Mouse (Mus musculus): Measurements from ENCODE around the gene Hsh2d.

Hsh2d gene

DNA sequence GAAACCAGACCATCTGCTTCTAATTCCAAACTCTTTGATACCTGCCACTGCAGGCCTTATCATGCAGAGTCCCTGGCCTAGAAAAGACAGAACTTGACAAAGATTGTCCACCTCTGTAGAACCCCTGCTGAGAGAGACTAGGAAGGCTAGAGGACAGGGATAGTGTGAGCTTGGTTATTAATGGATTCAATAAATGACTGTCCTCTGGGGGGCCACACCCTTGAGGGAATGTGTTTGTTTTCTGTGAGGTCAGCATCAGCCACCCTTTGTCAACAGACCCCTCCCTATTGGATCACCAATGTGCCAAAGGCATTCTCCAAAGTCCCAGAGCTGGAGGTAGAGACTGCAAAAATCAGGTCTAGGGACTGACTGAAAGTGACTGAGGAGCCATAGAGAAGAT is 2.6 kb downstream of the Hsh2d start:
- DNase-seq, result no peak

DNA sequence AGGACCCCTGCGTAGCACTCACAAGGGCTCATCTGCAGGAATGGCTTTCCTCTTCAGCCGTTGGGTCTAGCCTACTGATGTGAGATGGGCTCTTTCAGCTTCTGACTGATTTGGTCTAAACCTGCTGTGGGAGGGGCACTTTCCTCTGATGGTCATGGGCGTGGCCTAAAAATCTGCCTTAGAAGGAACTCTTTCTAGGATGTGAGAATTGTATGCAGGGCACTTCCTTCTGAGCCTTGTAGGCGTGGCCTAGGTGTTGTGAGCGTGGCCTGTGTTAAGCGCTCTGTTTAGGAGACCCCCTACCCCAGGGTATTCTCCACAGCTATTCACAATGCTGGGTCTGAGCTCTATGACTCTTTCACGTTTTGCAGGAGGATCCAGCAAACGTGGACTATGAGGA is 8.6 kb downstream of the Hsh2d start:
- no peak for DNase-seq

DNA sequence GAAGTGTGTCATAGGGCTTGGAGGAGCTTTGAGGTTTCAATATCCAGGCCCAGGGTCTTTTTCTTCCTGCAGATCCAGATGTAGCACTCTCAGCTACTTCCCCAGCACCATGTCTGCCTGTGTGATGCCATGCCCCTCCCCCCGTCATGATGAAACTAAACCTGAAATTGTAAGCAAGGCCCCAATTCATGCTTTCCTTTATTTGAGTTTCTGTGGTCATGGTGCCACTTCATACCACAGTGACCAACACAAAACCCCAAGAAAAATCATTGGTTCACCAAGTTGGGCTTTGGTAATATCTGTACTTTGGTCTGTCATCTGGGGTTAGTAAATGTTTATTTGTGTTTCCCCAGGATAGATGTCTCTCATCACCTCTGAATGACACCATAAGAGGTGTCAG is 19.1 kb downstream of the Hsh2d start:
- DNase-seq, result no peak

DNA sequence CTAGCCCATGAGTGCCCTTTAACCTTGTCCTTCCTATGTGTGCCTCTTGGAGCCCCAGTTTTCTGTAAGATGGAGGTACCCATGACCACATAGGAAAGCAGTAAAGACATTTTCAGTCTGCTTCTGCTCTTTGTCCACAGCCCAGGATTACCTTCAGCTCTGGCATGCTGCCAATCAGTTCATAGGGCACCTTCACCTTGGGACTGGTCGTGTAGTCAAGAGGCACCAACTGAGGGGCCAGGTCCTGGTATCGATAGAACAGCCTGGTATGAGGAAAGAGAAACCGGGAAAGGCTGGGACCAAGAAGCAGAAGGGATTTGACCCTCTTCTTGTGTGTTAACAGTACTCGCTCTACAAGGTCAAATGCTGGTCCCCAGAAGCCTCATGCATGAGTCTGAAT is 20.8 kb downstream of the Hsh2d start:
- no peak for DNase-seq

DNA sequence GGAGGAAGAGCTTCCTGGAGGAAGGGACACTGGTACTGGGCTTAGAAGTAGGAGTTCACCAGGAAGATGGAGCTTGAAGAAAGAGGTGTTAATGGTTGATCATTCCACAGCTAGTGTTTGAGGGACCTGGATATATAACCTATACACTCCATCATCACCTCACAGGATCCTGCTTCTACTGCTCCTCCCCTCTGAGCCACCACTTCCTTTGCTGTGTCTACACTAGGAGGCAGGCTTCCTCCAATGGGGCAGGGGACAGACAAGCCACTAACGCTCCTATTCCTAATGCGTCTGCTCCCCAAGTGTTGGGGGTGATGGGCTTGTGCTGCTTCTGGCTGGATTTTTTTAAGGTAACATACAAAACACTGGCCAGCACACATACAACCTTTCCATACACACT is 21.3 kb downstream of the Hsh2d start:
- DNase-seq, result no peak

DNA sequence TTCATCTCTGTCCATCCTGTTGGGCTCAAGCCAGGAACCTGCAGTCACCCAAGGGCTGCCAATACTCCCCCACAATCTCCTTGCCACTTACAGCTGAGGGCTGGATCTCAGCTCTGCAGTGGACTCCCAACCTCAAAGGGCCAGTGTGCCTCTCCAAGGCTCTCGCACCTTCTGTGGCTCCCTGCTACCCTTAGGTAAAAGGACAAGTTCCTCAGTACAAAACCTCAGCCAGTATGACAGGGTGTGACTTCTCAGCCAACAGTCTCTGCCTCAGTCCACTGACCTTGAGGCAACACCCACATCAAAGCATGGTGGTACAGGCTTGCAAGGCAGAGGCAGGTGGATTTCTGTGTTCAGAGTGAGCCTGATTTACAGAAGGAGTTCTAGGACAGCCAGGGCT is 22.4 kb downstream of the Hsh2d start:
- no peak for DNase-seq

DNA sequence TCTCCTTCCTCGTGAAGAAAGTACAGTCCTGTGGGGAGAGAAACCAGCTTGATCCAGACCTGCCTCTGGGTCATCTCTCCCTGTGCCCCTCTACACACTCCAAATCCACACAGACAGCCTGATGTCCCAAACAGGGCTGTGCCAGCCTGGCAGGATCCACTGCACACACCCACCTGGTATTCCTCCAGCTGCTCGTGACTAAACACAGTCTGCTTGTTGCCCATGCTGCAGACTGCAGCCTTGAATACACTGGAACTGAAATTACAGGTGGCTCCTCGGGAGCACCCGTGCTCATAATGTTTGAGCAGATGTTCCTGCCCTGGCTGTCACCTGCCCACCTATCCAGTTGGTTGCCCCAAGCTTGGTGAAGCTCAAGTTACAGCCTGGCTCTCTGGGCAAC is 23.3 kb downstream of the Hsh2d start, which contains the start of gene Cib3:
Gene Cib3, minus strand, starts transcription at position 87 of the 400 bp plus-strand sequence.
- no peak for DNase-seq

DNA sequence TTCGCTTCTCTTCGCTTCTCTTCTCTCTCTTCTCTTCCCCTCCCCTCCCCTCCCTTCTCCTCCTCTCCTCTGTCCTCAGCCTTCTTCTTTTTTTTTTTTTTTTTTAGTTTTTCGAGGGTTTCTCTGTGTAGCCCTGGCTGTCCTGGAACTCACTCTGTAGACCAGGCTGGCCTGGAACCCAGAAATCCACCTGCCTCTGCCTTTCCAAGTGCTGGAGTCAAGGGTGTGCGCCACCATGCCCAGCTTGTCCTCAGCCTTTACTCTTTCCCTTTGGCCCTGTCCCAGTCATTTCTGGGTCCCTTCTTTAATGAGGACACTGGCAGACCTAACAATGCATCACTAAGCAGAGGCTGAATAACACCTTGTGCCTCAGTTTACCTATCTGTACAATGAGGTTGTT is 24.1 kb downstream of the Hsh2d start, which contains the start of gene Gm11034:
Gene Gm11034, minus strand, starts transcription at position 101 of the 400 bp plus-strand sequence.
- DNase-seq, result no peak

DNA sequence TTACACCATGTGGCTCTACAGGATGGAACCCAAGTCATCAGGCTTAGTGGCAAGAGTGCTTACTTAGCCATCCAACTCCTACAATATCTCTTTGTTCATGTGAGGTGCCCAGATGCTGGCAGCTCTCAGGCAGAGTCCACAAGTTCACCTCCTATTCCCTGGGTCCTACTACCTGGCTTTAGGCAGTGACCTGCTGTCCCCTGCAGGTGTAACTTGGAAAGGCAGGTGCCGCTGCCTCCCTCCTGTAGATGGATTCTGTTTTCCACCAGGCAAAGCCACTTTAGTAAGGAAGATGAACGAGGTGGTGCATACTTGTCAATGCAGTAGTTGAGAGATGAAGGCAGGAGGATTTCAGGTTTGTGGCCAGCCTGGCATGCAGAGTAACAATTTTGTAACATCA is 25.6 kb downstream of the Hsh2d start:
- peak; percentile 28 for DNase-seq

DNA sequence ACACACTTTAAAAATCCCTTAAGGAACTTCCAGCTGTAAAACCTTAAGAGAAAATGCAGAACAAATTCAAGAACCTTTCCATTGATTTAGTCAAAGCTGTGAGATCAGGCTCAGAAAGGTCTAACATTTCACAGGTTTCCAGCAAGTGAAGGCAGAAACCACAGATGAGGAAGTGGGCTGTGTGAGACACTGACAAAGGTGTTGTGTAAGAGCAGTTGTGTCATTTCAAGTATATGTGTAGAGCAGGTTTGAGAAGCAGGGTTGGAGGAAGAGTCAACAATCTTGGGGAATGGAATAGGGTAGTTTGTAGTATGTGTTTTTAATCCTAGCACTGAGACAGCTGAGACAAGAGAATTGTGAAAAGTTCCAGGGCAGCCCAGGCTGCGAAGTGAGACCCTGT is 26.4 kb downstream of the Hsh2d start:
- DNase-seq, result no peak

DNA sequence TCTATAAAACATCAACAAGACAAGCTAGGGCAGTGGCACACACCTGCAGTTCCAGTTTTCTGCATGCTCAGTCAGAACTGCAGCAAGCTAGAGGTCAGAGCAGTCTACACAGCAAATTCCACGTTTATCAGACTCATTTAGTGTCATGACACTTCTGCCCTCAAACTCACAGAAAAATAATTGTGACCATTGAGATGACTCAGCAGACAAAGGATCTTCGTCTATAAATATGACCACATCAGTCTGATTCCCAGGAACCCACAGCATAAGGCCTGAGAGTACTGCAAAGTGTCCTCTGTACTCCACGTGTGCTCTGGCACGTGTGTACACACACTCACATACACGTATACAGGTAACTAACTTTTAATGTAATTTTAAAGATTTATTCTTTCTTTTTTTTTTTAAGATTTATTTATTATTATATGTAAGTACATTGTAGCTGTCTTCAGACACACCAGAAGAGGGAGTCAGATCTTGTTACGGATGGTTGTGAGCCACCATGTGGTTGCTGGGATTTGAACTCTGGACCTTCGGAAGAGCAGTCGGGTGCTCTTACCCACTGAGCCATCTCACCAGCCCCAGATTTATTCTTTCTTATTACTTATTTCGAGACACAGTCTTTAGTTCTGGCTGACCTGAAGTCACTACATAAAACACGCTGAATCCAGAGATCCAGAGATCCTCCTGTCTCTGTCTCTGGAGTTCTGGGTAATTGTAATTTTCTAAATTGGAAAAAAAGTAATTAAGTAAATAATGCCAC is 29.5 kb downstream of the Hsh2d start:
- no peak for DNase-seq

DNA sequence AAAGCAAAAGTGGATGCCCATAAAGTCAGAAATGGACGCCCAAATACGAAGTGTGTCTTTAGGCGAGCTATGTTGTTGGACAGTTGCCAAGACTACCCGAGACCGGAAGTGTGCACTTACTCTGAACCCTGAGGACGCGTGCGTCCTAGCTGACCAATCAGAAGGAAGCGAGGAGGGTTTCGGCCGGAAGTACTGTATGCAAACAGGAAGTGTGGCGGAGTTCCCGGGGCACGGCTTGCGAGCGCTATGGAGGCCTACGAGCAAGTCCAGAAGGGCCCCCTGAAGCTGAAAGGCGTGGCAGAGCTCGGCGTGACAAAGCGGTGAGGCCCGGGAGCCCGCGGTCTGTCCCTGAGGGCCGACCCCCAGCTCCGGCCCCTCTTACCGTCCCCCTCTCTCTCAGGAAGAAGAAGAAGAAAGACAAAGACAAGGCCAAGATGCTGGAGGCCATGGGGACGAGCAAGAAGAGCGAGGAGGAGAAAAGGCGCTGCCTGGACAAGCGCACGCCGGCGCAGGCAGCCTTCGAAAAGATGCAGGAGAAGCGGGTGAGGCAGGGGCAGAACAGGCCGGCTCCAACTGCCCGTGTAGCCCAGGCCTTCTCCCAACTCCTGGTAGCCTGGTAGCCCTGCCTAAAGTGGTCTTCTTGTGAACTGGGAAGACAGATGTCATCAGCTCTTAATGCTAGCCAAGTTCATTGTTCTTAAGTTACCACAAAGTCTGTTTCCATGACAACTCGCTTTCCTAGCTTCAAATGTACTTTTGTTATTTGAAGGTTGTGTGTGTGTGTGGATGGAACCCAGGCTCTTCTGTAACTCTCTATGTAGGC is 30.3 kb downstream of the Hsh2d start, which contains the start of gene Fam32a:
Gene Fam32a, plus strand, starts transcription at position 190 of the 823 bp plus-strand sequence.
- peak; percentile 96 for DNase-seq

DNA sequence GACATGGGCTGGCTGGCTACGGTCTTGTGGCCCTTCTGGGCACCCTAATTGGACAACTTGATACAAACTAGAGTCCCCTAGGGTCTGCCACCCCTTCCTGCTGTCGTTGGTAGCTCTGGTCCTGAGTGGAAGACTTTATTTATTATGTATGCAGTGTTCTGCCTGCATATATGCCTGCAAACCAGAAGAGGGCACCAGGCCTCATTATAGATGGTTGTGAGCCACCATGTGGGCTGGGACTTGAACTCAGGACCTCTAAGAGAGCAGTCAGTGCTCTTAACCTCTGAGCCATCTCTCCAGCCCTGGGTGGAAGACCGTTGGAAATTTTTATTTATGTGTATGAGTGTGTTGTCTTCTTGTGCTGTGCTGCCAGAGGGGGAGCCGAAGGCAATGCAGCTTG is 31.3 kb downstream of the Hsh2d start:
- DNase-seq, result no peak

DNA sequence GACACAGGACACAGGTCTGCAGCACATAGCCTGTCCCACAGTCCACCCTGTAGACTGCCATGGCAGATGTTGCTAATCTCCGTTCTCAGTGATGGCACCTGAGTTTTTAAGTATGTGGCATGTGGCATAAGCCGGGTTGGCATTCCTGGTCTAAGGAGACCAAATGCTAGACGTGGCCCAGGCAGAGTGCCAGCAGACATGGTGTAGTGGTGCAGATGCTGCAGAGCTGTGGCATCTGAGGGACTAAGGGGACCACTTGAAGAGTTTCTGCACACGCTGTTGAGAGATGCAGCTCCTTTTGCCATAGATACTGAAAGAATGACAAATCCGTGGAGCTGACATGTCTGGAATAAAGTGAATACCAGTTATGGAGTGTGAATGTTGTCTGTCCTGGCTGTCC is 33.2 kb downstream of the Hsh2d start:
- no peak for DNase-seq

DNA sequence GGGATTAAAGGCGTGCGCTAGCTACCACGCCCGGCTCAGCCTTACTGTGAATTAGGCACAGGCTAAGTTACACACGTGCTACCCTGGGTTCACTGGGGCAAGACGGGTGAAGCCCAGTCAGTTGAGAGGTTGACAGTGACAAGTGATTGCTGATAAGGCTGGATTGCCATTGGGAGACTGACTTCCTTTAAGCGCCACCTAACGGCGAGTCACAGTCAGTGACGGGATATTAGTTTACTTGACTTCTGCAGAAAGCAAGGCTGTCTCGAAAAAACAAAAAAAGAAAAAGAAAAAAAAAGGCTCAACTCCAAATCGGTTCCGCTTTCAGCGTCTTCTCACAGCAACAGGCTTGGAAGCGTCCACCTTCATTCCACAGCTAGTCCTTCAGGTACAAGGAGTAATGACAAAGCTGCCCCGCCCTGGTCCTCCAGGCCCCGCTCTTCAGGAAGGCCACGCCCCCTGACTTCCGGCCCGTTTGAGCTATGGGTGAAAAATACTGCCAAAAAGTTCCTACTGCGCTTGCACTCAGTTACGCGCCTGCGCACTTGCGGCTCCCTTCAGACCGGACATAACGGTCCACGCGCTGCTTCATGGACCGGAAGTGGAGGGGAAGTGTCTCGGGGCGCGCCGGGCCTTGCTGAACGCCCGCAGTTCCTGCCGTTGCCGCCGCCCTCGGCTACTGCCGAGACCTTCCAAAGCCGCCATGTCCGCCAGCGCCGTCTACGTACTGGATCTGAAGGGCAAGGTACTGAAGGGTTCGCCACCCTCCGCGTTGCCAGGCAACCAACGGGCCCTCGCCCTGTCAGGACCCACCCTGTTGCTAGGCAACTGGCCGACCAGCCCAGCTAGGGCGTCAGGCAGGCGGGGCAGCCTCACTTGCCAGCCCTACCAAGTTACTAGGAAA is 50.3 kb downstream of the Hsh2d start, which contains the start of gene Ap1m1:
Gene Ap1m1, plus strand, starts transcription at position 520 of the 904 bp plus-strand sequence.
- peak; percentile 99 for DNase-seq

DNA sequence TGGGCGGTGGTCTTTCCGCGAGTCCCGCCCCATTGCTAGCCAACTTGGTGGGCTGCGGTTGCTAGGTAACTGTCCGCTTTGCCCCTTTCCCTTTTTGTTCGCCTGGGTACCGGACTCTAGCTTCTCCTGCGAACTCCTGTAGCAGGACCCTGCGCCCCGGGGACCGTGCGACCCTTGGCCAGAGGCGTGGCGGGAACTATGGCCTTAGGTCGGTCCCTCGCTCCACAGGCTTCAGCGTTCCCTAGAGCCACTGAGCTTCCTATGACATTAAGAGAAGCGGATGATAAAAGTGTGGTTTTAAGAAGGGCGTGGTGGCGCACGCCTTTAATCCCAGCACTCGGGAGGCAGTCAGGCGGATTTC is 50.9 kb downstream of the Hsh2d start:
- DNase-seq, result no peak

DNA sequence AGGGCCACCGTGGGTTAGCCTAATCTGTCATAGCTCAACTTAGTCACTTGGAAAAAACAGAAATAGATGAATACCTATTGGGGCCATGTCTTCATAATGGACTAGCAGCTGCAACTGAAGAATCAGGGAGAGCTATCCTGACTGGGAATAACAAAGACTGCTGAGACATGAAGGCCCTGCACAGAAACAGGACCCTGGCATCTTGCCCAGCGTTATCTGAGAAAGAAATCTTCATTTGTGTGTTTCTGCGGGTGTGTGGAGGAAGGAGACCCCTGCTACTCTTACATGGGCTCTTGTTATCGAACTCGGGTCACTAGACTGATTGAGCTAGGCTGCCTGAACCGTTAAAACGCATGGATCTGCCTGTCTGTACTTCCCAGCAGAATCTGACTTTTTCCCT is 51.5 kb downstream of the Hsh2d start:
- DNase-seq, result peak; percentile 28

DNA sequence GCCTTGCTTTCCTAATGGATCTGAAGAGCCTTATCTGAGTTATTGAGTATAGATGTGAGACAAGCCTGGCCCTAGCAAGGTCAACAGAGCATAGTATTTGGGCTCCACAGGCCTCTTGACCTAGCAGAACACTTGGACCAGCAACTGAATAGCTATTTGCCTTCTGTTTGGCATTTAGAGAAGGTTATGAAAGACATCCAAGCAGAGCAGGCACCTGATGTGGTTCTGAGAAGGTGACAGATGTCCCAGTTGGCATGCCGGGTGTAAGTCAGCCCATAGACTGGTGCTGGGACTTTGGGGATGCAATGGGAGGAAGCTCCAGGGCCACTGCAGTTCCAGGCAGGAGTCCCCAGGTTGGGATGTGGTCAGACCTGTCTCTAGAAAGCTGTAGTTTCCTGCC is 52.8 kb downstream of the Hsh2d start:
- no peak for DNase-seq

DNA sequence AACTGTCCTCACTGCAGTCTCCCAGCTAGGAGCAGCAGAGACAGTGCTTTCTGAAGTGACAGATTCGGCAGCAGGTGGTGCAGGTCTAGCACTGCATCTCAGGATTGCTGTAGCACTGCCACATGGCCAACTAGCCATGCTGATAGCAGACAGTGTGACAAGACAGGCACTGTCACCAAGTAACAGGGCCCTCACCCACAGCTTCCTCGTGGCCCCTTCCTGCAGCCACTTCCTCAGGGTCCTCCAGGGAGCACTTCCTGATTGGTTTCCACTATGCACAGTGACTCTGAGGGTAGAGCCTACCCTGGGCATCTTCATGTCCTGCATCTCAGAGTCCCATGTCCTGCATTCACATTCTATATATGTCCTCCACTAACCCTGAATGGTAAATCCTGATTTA is 55.2 kb downstream of the Hsh2d start:
- DNase-seq, result no peak
